Mouse (Mus musculus) adipocyte (in vitro differentiated cells): ENCODE measurements around the gene C77080.

Source experiments
- DNase-seq: peaks from one replicate; pipeline ENCODE4 v3.0.0-alpha.2; 2016; ENCODE audit warnings: low spot score

Gene C77080

GRCm38 (mm10) chr4:129266821-129267220 is 5.6 kb upstream of the C77080 start:
- no peak for DNase-seq

DNA sequence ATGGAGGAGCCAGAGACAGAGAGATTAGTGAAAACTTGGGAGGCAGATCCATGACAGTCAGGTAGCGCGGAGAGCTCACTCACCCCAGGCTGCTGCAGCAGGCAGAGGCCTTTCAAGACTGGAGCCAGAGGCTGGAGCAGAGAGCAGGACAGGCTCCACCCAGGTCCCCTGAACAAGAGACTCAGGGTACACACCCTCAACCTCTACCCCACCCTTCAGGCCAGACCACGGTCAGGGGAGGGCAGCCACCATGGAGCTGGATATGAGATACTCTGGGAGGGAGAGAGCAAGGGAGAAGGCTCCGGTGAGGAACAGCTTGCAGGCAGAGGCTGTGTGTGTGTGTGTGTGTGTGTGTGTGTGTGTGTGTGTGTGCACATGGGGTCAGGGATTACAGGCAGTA is 5.0 kb upstream of the C77080 start:
- DNase-seq: no peak

DNA sequence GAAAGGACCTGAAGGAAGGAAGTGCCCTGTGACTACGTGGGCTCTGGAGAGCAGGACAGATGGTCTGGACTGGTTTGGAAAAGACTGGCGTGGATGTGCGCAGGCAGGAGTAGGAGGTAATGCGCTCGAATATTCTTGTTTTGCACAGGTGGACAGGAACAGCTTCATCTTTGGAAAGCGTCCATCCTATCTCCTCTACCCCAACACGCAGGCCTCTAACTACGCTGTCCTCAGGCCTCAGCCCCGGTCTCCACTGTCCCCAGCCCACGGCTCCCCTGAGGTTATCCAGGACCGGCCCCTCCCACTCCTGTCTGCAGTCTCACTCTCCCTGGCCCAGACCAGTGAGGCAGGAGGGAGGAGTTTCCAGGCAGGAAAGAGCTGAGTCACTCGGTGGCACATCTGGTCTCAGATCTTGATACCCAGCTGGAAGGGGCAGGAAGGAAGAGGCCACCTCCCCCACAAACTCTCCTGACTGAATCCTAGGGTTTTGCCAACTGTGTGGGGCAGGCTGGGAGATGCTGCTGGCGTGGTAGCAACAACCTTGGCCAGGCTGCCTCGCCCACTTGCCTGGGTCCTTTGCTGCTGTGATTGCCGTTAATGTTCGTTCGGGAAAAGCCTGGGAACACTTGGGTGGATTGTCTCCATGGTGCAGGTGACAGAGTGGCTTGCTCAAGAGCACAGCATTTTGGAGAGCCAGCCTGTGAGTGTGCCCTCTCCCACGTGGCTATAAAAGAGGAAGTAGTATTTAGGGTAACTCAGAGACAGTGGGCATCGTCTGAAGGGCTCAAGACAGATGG is 2.2 kb upstream of the C77080 start:
- peak; percentile 70 for DNase-seq

DNA sequence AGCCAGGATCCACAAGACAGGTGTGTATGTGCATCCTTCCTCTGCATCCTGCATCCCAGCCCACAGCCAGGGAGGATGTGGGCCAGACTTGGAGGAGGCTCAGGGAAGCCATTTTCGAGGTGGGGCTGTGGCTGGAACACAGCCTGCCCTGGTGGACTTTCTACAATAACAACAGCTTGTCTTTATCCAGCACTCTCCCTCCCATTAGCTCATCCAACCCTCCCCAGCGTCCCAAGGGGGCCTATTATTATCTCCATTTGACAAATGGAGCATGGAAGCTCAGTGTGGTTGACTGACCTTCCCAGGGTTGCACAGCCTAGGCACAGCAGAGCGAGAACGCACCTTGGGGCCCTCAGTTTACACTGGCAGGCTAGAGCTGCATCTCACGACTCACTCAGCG is 526 bp downstream of the C77080 start:
- no peak for DNase-seq

DNA sequence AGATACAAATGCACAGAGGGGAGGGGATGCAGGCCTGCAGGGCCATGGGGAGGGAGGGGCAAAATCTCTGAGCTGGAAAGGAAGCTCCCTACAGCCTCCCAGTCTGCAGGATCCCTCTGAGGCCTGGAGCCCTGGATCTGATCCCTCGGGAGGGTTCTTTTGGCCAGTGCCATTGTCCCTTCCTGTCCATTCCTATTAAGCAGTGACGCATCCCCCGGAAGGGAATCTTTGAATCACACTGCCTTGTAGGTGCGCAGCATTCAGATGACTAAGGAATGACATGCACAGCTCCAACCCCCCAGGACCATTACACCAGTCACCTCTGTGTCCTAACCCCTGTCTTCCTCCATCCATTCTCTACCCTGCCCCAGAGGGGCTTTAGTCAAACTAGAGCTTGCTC is 2.1 kb downstream of the C77080 start:
- DNase-seq: no peak

- DNase-seq: peak; percentile 37
These were observed 4.5 kb downstream of the C77080 start for GRCm38 (mm10) chr4:129256450-129257380.

- no peak for DNase-seq
These were observed 6.6 kb downstream of the C77080 start for GRCm38 (mm10) chr4:129254571-129254970.

- DNase-seq: no peak
These were observed 8.7 kb downstream of the C77080 start for GRCm38 (mm10) chr4:129252492-129252891.

DNA sequence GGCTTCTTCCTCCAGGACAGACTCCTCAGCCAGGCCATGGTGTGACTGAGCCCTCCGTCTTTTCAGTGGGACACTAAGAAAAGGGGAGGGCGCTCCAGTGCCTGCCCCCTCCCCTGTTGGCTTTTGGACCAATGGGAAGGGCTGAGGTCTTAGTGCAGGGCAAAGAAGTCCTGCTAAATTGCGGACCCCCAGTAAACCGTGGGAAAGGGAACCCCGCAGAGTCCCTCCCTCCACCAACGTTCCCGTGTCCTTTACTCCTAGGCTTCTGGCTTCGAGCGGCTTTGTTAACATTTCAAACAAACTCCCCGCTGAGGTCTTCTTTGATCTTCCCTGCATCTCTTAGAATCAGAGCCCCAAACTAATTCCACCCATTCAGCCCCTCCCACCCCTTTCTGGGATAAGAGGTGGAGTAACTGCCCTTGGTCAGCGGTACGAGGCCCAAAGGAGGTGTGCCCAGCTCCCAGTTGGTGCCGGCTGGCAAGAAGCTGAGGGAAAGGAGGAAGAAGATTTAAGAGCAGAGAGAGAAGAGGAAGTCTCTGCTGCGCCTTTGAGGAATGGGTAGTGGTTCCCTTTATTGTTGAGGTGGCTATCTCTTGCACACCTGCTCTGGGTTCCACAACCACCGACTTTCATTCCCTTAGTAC is 9.6 kb downstream of the C77080 start:
- no peak for DNase-seq

GRCm38 (mm10) chr4:129250759-129251481 is 10.3 kb downstream of the C77080 start:
- DNase-seq: peak; percentile 24

DNA sequence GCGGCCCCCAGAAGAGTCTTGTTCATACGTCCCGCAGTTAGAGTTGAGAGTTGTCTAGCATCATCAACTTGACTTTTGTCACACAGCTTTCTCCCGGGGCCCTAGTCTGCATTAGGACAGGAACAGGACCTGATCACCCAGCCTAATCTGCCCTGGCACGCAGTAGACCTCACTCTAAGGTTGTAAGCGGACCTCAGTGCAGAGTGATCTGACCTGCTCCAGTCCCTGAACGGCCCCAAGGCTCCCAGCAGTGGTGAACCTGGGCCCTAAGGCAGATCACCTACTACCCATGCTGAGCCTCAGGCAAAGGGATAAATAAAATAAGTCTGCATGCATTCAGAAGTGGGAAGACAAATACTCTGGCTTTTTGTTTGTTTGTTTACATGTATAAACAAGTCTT is 11.9 kb downstream of the C77080 start:
- DNase-seq: no peak

DNA sequence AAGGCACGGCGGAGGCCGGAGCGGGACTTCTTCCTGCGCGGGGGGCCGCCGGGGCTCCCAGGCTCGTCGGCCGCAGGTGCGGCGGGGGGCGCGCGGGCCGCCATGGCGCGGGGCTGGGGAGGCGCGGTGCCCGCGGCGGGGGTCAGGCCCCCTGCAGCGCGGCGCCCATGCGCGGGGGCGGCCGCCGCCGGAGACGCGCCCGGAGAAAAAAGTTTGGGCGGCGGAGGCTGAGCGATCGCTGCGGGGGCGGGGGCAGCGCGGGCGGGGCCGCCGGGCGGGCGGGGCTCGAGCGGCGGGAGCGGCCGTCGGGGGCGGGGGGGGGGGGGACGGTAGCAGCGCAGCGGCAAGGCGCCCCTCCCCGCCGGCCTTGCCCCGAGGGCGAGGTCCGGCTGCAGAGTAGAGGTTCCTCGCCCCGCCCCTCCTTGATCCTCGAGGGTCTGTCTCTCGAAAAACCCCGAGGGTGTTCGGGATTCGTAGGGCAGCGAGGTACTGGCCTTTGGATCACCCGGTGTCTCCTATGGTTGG is 12.9 kb downstream of the C77080 start:
- DNase-seq: no peak

- DNase-seq: no peak
These were observed 13.6 kb downstream of the C77080 start for GRCm38 (mm10) chr4:129247381-129248242.

DNA sequence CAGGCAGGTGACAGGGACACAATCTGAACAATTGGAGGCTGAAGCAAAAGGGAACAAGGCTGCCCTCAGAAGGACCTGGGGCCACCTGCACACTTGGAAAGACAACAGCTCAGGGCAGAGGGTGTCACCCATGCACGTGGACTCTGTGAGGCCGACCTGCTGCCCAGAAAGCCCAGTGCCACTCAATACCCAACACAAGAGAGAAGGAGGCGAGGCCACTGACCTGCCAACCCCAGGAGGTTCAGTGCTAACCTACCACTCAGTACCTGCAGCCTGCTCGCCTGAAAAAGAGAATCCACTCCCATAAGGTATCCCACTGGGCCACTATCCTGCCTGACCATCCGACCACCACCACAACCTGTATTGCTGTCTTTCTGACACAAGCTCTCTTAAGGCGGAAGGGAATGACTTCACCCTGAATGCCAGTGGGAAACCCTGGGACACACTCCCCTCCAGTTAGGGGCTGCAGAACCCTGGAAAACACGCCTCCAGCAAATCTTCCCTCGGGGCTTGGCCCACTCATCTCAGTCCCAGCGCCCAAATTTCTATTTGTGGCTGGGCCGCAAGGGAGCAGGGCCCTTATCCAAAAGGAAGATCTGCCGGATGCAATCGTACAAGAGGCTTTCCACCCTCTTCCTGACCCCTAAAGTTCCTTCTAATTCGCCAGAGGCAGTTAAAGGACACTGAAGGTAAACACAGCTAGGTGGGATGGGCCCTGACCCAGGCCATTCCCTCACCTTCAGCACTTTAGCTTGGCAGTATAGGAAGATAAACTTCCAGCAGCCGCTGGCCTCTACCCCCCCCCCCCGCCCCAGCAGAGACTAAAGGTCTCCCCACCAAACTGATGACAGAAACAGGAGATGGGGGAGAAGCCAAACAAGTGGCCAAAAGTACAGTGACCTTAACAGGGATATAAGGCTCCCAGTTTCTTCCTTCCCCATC is 14.6 kb downstream of the C77080 start:
- DNase-seq: no peak

DNA sequence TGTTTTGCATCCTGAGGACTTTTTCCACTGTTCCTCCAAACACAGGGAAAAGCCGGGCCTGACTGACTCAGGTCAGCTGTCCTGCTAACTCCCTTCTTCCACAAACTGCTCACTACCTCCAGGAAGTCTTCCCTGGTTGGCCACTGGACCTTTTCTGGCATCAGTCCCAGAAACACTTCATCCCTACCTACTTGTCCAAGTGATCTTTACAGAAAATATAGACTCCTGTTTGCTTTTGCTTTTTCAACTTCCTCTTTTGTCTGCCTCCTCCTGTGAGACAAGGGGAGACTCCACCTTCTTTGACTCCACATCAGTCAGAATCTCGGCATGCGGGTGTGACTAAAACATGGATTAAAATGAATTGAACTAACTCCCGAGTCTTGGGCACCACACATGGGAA is 16.4 kb downstream of the C77080 start:
- DNase-seq: no peak

DNA sequence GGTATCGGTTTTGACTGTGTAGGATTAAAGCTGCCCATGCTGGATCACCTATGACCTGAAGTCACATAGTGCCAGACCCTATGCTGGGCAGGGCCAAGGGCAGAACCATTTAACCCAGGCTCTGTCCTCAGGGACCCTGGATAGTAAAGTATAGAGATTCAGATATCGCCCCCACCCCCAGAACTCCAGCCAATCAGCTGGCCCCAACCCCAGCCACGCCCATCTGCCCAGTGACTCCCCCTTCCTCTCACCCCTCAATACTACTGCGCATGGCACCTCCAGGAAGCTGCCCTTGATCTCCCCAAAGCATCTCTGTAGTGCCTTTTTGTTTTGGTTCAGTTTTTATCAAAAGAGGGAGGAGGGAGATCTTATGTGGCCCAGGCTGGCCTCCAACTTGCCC is 18.4 kb downstream of the C77080 start:
- DNase-seq: no peak

- DNase-seq: no peak
These were observed 18.9 kb downstream of the C77080 start for GRCm38 (mm10) chr4:129242327-129242726.

GRCm38 (mm10) chr4:129241898-129242297 is 19.3 kb downstream of the C77080 start:
- DNase-seq: no peak

GRCm38 (mm10) chr4:129239075-129239474 is 22.1 kb downstream of the C77080 start:
- DNase-seq: no peak
